Mouse (Mus musculus) cerebellum, adult 11-12 months (tissue): ENCODE data around the gene Scrn2.

ENCODE experiments used
- DNase-seq: peaks from one replicate; pipeline ENCODE4 v3.0.0; 2022

Scrn2 gene

DNA sequence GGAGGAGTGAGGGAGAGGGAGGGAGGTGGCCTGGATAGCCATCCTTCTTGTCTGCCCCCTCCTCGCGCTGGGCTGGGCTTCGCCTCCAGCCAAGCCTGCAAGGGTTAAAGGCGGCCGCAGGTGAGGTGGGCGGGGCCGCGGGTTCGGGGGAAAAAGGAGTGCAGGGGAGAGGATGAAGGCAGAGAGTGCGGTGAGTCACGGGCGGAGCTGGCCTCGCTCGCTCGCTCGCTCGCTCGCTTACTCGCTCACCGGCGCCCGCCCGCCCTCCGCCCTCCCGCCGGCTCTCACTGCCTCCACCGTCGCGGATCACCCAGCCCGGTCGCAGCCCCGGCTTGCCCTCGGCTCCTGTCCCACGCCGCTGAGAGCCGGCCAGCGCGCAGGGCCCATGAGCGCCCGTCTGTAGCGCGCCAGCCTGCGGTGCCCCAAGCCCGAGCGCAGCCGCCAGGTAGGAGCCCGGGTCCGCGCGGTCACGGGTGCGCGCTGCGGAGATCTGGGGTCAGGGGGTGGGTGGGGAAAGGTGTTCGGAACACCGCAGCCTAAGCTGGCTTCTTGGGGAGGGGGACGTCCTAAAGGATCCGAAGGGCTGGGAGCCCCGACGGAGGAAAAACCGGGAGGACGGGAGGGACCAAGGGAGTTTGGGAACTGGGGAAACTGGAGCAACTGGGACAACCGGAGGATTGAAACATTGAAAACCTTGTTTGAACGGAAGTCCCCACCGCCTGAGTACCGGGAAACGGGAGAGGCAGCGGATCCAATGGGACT is 11.0 kb upstream of the Scrn2 start:
- DNase-seq = no peak

DNA sequence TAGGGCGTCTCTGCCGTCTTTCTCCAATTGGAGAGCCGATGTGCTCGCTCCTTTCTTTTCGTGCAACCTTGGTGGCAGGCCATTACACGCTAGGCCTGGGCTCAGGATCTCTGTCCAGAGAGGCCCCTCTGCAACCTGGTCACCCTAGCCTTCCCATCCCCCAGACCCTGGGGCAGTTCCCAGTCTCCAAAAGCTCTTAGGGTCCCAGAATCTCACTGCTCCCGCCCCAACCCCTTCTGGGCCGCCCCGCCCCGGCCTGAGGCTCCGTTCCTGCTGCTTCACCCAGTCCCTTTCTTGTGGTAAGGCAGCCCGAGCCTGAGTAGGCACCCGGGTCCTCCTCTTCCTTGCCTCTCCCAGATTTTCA is 10.4 kb upstream of the Scrn2 start:
- DNase-seq = no peak

DNA sequence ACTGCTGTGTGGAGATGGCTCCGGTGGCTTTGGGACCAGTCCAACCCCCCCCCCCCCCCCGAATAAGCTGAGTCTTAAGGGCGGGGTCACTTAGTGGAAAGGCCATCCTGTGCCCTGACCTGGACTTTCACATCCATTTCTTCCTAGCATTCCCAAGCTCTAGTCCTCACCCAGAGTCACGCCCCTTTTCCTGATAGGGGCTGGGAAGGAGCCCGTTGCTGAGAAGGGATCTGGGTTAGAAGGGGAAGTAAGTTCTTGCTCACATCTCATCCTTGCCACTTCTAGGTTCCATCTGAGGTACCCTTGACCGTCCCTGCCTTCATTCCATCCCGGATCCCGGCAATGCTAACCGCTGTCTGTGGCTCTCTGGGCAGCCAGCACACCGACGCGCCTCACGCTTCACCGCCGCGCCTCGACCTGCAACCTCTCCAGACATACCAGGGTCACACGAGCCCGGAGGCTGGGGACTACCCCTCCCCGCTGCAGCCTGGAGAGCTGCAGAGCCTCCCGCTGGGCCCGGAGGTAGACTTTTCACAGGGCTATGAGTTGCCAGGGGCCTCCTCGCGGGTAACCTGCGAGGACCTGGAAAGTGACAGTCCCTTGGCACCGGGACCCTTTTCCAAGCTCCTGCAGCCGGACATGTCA is 8.5 kb upstream of the Scrn2 start:
- DNase-seq = no peak

DNA sequence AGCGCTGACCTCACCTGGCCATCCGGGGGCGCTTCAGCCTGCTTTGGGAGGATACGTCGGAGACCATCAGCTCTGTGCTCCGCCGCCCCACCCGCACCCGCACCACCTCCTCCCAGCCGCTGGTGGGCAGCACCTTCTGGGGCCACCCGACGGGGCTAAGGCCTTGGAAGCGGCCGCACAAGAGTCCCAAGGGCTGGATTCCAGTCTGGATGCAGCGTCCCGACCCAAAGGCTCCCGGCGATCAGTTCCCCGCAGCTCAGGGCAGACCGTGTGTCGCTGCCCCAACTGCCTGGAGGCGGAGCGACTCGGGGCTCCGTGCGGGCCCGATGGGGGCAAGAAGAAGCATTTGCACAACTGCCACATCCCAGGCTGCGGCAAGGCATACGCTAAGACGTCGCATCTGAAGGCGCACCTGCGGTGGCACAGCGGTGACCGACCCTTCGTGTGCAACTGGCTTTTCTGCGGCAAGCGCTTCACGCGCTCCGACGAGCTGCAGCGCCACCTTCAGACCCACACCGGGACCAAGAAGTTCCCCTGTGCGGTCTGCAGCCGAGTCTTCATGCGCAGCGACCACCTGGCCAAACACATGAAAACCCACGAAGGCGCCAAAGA is 7.8 kb upstream of the Scrn2 start:
- DNase-seq = peak; percentile 80

DNA sequence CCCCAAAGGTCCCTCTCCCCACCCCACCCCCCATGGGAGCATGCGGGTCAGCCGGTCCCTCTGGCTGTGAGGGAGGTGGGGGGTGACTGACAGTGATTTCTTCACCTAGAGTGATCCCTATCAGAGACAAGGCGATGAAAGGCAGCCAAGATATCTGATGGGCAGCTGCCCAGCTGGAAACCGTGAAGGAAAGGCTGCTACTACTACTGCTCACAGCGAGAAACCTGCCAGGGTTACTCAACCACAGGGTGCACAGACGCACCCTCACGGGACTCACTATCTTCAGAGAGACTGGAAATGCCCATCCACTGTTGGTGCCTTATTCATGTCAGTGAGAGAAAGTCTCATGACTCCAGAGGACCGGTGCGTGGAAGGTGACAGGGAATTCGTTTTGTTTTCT is 4.8 kb upstream of the Scrn2 start:
- peak; percentile 32 for DNase-seq

DNA sequence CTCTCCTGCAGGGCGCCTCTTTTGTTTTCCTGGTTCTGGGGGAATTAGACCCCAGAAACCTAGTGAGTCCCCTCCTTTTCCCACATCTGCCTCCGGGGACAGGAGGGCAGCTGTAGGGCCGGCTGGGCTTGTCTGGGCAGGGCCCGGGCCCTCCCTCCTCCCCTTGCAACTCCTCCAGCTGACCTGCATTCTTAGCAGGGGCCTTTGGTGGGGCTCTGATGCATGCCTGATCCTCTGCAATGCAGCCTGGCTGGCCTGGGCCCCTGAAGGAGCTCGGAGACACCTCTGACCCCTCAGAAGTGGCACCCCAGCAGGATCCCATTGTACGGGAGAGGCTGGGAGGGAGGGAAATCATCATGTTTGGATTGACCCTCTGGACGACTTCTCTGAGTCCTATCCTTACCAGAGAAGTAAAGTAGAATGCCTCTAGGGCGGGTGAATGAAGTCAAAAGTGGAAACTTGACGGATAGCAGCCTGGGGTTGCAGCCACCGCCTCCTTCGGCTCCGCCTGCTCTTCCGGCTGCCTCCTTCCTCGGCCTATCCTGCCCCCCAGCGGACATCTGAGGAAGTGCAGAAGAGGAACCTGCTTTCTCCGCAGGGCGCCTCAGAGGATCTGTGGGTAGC is 3.9 kb upstream of the Scrn2 start:
- DNase-seq = peak; percentile 81

DNA sequence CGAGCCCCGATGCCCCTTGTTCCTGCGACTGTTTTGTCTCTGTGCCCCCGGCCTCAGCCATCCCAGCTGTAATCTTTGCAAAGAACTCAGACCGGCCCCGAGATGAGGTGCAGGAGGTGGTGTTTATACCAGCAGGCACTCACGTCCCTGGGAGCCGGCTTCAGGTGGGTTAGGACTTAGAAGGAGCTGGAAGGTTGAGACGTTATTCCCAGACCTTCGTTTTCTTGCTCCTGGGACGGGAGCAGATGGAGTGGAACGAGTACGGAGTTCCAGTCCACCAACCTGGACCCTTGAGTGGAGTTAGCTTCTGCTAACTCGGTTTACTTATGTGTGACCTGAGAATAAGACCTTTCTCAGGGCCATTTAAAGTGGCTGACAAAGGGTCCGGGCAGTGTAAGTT is 688 bp downstream of the Scrn2 start:
- no peak for DNase-seq

DNA sequence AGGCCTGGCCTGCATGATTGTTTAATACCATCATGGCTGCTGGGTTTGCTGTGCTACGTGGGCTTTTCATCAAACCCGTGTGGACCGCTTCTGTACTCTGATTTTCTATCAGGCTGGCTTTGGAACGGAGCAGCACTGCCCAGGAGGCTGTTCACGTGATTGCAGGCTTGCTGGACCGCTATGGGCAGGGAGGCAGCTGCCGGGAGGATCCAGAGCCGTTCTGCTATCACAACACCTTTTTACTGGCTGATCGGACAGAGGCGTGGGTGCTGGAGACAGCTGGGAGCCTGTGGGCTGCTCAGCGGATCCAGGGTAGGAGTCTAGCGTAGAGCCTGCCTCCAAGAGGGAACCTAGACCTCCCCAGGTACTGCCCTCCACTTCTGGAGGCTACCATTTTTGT is 2.2 kb downstream of the Scrn2 start:
- DNase-seq = no peak

DNA sequence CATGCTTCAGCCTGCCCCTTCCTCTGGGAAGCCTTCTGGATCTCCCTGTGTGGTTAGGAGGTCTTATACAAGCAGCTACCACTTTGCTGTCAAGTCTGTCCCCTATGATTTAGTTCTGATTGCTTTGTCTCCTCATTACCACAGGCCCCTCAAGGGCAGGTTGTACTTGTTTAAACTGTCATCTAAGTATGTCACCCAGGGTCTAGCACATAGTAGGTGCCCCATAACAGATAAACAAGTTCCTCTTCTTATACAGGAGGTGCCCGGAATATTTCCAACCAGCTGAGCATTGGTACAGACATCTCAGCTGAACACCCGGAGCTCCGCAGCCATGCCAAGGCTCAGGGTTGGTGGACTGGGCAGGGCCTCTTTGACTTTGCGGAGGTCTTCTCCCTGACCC is 2.8 kb downstream of the Scrn2 start:
- no peak for DNase-seq

DNA sequence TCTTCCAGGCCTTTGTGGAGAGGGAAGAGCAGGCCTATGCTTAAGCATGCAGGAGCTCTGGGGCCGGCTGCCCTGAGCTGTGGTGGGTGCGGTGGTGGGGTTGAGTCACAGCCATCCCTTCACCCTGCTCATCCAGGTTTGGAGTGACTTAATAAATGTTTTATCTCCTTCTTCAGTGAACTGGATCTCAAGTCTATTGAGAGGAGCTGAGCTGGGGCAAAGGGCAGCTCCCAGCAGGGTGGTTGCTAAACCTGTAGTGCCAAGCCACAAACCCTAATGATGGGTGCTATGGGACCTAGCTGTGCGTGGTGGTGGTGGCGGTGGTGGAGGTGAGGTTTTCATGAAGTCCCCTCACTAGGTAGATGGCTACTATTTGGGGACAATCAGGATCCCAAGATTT is 4.0 kb downstream of the Scrn2 start:
- DNase-seq = no peak

DNA sequence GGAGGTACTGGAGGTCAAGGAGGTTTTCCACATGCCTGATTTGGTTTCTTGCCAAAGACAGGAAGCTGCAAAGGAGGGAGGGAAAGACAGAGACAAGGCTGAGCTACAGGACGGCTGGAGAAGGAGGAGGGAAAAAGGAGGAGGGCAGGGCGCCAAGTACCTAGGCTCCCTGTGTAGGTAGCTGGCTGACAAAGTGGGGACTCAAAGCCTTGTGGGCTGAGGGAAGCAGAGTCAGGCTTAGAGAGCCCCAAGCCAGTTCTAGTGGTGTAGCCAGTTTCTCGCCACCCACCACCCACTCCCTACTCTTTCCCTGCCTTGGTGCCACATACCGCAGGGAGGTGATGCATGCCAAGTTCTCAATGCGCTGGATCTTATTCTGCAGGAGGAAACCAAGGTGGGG is 6.4 kb downstream of the Scrn2 start:
- DNase-seq = no peak

DNA sequence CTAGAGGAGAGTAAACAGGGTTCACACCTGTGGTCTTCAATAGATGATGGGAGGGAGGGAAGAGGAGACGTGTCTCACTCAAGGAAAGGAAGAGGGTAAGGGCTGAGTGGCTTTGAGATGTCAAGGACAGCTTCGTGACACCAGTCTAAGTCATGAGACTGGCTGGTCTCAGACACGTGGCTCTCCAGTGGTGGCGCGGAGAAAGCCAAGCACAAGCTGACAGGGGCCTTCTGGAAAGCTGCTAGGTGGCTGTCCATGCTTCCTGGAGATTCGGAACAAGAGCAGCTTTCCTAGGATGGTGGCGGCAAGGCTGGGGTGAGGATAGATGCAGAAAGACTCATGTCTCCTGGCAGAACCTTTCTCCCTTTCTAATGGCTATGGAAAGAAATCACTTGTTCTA is 9.1 kb downstream of the Scrn2 start:
- no peak for DNase-seq

DNA sequence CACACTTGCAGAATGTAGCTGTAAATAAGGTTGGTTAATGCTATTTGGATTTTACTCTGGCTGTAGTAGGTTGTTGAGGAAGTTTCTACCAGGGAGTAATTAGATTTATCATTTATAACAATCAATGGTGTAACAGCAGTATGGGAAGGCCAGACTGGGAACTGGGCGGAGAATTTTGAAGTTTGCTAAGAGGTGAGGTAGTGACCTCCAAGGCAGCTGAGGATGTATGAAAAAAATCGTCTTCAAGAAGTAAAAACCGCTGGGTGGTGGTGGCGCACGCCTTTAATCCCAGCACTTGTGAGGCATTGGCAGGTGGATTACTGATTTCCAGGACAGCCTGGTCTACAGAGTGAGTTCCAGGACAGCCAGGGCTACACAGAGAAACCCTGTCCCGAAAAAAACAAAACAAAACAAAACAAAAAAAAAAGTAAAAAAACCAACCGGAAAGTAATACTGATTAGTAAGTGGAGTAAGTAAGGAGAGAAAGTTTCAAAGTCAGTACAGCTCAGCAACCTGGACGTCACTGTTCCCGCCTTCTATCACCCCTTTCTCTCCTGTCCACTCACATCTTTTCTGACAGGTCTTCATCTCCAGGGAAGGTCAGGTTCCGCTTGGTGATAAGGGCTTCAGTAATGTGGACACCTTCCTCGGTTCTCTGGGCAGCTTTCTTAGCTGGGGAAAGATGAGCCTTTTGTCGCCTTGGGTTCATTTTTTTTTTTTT is 10.7 kb downstream of the Scrn2 start:
- DNase-seq = no peak

DNA sequence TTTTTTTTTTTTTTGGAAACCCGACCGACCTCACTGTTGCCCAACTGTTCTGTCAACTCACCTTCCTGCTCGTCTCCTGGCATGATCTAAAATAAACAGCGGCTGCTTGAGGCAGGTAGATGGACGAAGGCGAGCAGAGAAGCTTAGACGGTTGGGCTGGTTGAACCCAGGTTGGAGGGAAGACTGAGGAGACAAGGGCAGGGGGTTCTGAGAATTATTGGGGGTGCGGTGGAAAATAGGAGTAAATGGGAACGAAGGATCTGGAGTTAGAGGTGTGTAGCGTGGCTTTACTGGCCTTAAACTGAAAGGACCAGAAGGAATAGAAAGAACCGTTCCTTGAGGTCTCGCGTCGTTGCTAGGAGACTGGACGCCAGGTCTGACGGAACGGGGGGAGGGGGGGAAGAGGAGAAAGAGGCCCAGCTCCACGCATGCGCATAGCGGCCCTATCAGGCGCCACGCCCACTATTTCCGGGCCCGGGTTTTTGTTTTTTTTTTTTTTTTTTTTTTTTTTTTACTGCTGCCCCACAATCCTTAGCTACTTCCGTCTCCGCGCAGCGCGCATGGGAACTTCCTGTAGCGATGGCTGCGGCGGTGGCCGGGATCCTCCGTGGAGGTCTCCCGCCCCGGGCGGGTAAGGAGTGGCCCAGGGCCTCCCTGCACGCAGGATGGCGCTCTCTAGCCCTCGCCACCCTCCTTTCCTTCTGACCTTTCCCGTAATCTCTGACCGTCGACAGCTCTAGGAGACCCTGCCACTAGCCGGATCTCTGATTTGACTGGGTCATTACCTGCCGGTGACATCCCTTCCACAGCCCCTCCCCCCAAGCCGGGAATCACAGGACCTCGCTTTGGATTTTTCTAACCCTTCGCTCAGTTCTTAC is 11.5 kb downstream of the Scrn2 start, which contains the start of the genes Lrrc46 and Mrpl10:
TSS of gene Lrrc46 (minus strand) at position 386 of the 878 bp plus-strand sequence.
TSS of gene Mrpl10 (plus strand) at position 539 of the 878 bp plus-strand sequence.
- DNase-seq = peak; percentile 87

DNA sequence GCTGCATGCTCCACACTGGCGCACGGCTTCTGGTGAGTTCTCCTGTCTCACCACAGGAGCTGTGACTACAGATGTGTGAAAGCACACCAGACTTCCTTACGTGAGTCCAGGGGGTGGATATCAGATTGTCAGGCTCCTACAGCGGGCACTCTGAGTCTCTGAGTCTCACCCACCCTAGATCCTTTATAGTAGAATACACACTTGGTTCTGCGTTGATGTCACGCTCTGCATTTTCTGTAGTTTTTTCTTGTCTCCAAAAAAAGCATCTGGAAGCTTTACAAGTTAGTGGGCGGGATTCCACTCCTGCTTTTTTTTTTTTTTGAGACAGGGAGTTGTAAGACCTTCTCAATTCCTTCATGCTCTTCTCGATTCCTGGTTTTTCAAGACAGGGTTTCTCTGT is 15.2 kb downstream of the Scrn2 start:
- no peak for DNase-seq

DNA sequence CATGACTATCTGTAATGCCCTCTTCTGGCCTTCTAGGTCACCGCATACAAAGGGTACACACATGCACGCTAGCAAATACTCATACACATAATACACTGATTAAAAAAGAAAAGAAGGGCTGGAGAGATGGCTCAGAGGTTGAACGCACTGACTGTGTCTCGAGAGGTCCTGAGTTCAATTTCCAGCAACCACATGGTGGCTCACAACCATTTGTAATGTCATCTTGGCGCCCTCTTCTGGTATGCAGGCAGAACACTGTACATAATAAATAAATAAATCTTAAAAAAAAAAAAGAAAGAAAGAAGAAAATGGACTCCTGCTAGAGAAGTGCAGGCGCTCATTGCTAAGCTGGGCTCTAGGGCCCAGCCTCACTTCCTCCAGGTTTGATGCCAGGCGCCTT is 16.1 kb downstream of the Scrn2 start:
- no peak for DNase-seq

DNA sequence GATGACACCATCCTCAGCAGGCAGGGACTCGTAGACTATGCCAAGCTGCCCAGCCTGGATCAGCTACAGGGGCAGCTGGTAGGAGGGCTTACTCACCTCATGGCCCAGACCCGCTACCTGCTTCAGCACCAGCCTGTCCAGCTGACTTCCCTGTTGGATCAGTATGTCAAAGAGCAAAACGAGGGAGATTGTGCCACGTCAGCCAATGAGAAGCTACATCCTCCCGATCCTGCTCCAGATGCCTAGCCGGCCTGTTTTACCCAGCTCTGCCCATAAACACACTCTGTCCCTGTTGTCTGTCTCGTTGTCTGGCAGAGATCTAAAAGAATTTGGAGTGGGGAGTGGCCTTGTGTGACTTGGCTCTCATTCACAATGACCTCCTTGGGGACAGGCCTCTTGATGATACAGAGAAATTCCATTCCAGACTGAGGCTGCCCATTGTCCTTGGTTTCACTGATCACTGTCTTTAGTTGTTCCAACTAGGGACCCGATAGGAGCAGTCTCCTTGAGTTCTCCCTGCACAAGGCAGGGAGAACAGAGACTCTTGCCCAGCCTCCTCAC is 18.4 kb downstream of the Scrn2 start:
- no peak for DNase-seq

DNA sequence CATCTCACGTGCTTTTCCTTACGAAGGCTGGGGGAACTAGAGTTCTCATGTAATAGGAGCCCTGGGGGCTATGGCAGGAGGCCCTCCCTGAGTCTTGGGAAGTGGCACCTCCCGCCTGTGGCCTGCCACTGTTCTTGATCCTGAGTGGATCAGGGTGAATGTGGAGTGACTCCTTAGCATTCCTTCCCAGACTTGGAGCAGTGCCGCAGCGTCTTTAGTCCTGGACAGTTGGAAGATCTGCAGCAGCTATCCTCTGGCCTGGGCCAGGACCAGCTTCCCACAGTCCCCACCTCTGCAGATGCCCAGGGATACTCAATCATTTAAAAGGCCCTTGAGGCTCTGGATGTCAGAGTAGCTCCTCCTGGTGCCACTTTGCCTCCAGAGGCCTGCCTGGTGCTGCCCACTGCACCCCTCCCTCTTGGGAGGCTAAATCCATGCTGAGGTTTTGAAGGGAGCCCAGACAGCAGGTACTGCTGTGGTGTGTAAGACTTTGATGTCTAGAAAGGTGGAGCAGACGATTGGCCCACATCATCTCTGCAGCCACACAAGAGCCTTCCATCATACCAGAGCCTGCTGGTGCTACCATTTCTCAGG is 19.9 kb downstream of the Scrn2 start:
- DNase-seq = no peak

DNA sequence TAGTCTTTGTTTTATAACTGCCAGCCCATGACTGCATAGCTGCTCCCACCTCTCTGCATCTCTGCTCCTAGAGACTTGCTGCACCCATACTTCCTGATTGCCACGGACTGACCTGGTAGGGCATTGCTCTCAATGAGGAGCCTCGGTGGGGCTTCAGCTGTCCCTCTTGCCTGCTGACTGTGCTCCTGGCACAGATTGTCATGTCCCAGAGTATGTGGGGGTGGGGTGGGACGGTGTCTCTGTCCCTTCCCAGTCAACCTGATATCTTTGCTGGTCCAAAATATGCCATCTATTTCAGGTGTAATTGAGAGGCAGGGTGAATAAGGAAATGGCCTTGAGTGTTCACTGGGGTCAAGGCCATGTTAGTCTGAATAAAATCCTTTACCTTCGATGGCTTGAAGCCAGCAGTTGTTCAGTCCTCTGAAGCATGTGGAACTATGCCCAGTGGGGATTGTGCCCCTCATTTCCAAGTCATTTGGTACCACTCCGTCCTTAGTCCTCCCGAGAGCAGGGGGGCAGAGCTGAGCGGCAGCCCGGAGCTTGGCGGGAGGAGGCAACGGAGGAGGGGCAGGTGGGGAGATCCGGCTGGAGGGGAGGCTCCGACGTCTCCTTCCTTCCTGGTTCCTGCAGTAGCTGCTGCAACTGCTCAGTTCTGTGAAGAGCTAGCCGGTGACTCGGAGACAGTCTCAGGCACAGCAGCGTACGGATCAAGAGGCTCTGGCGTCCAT is 20.6 kb downstream of the Scrn2 start, which contains the start of gene Osbpl7:
TSS of gene Osbpl7 (plus strand) at position 413 of the 728 bp plus-strand sequence.
- peak; percentile 80 for DNase-seq

DNA sequence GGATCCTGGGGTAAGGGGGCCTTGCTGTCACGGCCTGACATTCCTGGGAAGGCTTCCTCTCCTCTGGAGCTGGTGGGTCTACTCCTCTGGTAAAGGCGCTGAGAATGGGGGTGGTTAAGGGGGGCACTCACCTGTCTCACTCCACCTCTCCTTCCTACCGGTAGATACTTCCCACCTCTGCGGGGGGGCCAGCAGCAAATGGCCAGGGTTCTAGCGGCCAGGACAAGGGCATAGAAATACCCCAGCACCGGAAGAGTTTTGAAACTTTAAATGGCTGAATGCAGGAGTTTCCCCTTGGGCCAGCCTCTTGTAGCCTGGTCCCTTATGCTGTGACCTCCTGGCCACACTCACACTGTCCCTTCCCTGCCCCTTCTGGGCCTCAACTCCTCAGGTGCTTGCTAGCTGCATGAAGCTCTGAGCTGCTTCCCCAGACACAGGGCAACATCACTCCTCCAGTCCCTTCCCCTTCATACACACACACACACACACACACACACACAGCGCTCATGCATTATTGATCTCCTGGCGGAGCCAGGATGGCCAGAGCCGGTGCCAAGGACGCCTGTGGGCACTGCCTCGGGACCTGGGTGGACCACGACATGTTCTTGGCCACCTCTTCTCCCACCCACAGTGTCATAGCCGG is 21.3 kb downstream of the Scrn2 start:
- no peak for DNase-seq
